Mouse (Mus musculus): ENCODE data around the gene Fh1.

Fh1 gene

DNA sequence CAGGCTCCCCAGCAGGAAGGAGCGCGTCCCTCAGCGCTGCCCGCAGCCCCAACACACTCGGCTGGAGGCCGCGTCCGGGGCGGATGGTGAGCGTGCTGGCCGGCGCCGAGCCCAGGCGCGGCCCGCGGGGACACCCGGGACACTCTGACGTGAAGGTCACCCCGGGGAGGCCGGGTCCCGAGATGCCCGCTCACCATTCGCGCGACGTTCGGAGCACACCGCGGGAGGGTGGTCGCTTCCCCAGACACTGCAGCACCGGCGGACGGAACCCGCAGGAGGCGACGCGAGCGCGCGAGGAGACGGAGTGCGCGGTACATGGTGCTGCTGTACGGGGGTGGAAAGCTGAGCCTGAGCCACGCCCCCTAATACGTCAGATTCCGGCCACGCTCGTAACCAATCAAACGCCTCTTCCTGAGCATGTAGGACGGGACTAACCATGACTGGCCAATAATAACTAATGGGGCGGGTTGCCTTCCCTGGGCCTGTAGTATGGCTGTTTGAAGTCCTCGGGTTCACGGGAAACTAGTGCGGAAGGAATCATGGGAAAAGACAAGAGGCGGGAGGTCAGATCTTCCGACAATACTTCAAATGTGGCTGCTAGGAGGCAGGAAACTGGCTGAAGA is at the start of gene Fh1:
TSS of gene Fh1 (minus strand) at position 379 of the 623 bp plus-strand sequence.
- CTCF ChIA-PET: interaction anchor here (0.6 to 1.4 kb wide), 6 partner anchors 26 to 1088 kb away, joined by 3 to 5 read pairs (median 3); no protein-coding TSS in a partner anchor
- POLR2A ChIA-PET: interaction anchor here in 3 of 4 experiments (0.5 to 2.2 kb wide), 15 partner anchors 9 to 156 kb away, joined by 3 to 13 read pairs (median 4); partner anchors contain the start of genes Chml (in 2 of the 3) and Opn3 (in 2 of the 3)

DNA sequence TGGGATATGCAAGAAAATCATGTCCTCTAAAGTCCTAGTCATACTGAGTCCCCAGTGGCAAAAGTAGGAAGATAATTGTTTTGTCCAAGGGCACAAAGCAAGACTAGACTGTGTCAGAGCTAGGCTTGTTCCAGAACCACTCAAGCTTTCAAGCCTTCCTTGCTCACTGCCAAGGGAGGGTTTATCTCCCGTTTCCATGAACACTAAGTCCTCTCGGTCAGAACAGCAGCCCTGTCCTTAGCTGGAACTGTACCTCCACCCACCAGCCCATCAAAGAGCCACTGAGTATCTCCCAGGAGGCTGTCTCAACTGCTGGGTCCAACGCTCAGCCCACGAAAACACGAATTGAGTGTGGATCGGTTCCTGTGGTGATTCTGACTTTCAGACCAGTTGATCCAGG is 49.7 kb upstream of the Fh1 start:
- ChIA-PET POLR2A (interaction anchor here in 1 of 4 experiments (0.6 kb wide), 1 partner anchor 688 kb away, joined by 3 read pairs; no protein-coding TSS in a partner anchor), CTCF (no interaction called here)

DNA sequence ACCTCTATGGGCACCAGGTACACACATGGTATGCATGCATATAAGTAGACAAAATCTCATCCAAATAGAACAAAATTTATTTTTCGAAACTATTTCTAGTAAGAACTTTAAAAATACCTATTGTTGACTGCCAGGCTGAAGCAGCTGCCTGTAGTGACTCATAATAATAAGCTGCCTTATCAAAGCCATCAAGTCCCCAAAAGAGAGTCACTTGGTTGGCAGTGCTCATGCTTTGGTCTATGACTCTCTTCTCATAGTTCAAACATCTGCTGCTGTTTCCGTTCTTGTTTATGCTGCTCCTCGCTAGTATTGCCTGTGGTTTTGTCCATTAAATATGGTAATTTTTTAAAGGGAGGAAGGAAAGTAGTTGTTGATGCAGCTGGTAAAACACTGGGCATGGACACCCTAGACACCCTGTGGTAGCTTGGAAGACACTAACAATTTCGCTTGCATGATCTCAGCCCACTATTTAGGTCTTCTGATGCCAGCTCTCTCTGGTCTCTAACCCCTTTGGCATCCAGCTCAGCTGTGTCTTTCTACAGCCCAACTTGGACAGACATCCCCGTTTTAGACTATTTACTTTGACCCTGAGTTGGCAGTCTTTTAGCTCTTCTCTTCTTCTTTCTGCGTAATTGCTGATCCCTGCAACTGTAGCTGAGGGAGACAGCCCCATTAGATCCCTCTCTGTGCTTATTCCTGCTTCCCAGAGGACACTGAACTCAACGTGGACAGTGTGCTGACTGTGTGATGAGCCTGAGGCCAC is 48.3 kb upstream of the Fh1 start:
- ChIA-PET CTCF (interaction anchor here in 1 of 4 experiments (0.5 kb wide), 1 partner anchor 1640 kb away, joined by 3 read pairs; no protein-coding TSS in a partner anchor), POLR2A (interaction anchor here in 2 of 4 experiments (0.9 to 1.1 kb wide), 3 partner anchors 19 to 26 kb away, joined by 3 to 4 read pairs (median 4); partner anchors contain the start of genes Chml (in 2 of the 2) and Opn3 (in 2 of the 2))

DNA sequence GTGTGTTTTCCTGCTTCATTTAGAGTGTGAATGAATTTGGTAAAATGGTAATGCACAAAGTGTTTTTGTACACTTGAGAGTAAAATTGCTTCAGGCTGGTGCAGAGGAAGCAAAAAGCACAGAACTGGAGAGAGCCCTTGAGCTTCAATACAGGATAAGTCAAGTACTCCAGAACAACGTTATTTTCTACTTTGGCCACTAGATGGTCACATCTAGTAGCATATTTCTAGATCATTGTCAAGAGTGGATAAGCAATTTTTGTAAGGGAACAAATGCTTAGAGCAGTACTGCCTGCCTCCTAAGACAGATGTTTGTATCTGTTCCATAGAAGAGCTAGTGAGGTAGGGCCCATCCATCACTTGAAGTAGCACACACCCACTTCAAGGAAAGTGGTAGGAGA is 46.2 kb upstream of the Fh1 start:
- CTCF ChIA-PET: interaction anchor here in 2 of 4 experiments (0.5 to 0.7 kb wide), 3 partner anchors 82 to 630 kb away, joined by 3 read pairs; no protein-coding TSS in a partner anchor
- POLR2A ChIA-PET: interaction anchor here in 1 of 4 experiments (1.2 kb wide), 1 partner anchor 21 kb away, joined by 4 read pairs; the partner anchor contains the start of genes Chml and Opn3

DNA sequence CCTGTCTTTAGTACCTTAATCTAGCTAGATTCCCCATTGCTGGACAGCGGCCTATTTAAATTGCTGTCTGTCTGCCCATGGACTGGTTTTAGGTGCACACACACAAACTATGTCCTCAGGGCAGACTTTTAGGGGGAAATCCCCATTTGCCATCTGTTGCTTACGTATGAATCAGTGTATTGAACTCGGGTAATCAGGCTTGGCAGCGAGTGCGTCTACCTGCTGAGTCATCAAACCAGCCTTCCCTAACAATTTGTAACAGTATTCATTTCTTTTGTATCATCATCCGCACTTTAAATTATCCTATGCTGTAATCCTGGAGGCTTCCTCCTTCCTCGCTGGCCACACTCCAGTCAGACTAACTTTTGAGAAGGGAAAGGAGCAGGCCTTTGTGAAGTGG is 44.6 kb upstream of the Fh1 start:
- POLR2A ChIA-PET: interaction anchor here in 1 of 4 experiments (1.3 kb wide), 1 partner anchor 23 kb away, joined by 7 read pairs; the partner anchor contains the start of genes Chml and Opn3
- CTCF ChIA-PET: interaction anchor here in 2 of 4 experiments (0.7 to 1.0 kb wide), 3 partner anchors 28 to 539 kb away, joined by 3 to 5 read pairs (median 3); no protein-coding TSS in a partner anchor

DNA sequence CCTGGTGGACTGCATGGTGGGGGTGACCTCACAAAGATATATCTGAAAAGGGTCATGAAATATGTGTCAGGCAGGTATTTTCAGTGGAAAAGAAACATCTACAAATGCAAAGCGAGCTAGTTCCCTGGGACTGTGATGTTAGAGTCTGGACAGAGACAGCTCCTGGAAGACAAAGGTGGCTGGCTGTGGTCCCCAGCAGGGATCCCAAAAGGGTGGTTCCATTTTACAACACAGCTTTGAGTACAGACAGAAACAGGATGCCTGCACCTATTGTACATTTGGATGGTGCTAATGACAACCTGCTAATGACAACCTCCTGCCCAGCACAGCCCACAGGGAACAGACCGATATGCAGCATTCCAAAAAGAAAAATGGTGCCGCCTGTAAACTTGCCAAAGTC is 44.0 kb upstream of the Fh1 start:
- POLR2A ChIA-PET: interaction anchor here in 2 of 4 experiments (0.5 to 1.3 kb wide), 3 partner anchors 23 to 42 kb away, joined by 3 to 7 read pairs (median 3); partner anchors contain the start of genes Chml (in 1 of the 2) and Opn3 (in 1 of the 2)
- CTCF ChIA-PET: interaction anchor here in 2 of 4 experiments (0.7 to 1.0 kb wide), 4 partner anchors 28 to 539 kb away, joined by 3 to 5 read pairs (median 3); no protein-coding TSS in a partner anchor

DNA sequence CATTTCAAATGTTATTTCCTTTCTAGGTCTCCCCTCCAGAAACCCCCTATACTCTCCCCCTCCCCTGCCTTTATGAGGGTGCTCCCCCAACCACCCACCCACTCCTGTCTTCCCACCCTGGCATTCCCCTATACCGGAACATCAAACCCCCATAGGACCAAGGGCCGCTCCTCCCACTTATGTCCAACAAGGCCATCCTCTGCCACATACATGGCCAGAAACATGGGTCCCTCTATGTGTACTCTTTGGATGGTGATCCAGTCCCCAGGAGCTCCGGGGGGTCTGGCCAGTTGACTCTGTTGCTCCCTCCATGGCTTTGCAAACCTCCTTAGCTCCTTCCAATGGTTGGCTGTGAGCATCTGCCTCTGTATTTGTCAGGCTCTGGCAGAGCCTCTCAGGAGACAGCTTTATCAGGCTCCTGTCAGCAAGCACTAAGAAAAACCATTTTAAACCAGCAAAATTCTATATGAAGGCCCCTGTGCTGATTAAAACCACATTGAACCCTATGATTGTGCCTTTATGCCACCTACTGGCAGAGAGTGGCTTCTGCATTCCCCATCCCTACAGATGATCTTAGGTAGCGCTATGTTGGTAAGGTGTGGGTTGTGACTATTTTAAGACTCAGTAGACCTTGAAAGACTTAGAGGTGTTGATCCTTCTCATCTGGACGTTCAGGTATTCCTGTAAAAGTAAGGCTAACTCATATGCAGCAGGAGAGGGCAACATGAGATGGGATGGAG is 43.4 kb upstream of the Fh1 start:
- ChIA-PET POLR2A (interaction anchor here in 2 of 4 experiments (0.5 to 1.3 kb wide), 3 partner anchors 24 to 41 kb away, joined by 3 to 7 read pairs (median 3); partner anchors contain the start of genes Chml (in 1 of the 2) and Opn3 (in 1 of the 2)), CTCF (interaction anchor here in 1 of 4 experiments (0.7 to 1.0 kb wide), 3 partner anchors 126 to 540 kb away, joined by 3 to 5 read pairs (median 3); no protein-coding TSS in a partner anchor)

DNA sequence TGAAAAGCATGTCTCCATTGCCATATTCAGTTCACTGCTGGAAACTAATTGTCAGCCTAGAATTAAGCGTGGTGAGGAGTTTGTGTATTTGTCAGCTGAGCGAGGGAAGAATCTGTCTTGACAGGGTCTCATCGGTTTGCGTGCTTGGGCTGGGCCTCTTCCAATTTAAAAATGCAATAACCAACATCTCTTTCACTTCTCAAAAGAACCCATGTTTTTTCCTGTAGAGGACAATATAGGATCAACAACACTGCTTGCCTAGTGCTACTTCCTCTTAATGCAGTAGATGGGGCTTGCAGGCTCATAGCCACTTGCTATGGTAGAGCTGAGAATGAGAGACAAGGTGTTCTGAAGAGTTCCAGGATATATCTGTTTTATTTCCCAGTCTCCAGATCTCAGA is 34.5 kb upstream of the Fh1 start:
- POLR2A ChIA-PET: no interaction called here

DNA sequence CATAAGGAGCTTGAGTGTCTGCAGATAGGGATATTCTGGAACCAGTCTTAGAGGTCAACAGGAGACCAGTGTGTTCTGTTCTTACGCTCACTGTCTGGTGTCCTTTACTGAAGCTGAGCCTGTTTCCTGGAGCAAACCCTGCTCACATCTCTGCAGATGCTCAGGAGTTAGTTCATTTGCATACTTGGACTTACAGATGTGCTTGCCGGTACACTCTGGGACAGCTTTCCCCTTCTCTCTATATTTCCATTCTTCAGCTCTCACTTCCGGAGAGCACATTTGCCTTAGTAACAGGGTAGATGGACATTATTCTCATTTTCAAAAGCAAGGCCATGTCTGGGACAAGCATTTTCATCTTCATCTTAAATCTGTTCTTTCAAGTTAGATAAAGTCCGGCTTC is 23.2 kb upstream of the Fh1 start:
- ChIA-PET CTCF (interaction anchor here in 1 of 4 experiments (0.9 kb wide), 1 partner anchor 330 kb away, joined by 3 read pairs; no protein-coding TSS in a partner anchor), POLR2A (no interaction called here)

More for the DNA sequence above, 34.5 kb upstream of the Fh1 start:
- CTCF ChIA-PET: no interaction called here

DNA sequence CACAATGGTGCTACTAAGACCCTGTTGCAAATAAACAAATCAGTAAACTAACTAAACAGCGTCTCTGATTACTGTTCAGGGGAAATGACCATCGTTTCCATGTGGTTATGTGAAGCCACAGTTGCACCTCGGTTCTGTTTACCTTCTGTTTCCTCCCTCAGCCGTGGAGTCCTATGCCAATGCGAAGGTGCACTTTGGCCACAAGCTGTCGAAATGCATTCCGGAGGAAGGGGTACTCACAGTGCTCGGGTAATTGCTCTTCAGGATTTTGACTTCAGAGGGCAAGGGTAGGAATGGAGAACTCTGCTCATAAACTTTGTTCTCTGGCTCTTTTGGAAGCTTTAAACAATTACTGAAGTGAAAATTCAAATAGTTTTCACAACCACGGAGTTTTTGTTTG is 21.5 kb upstream of the Fh1 start:
- ChIA-PET CTCF (no interaction called here), POLR2A (interaction anchor here in 1 of 4 experiments (0.9 kb wide), 1 partner anchor 22 kb away, joined by 3 read pairs; the partner anchor contains the start of gene Fh1)

DNA sequence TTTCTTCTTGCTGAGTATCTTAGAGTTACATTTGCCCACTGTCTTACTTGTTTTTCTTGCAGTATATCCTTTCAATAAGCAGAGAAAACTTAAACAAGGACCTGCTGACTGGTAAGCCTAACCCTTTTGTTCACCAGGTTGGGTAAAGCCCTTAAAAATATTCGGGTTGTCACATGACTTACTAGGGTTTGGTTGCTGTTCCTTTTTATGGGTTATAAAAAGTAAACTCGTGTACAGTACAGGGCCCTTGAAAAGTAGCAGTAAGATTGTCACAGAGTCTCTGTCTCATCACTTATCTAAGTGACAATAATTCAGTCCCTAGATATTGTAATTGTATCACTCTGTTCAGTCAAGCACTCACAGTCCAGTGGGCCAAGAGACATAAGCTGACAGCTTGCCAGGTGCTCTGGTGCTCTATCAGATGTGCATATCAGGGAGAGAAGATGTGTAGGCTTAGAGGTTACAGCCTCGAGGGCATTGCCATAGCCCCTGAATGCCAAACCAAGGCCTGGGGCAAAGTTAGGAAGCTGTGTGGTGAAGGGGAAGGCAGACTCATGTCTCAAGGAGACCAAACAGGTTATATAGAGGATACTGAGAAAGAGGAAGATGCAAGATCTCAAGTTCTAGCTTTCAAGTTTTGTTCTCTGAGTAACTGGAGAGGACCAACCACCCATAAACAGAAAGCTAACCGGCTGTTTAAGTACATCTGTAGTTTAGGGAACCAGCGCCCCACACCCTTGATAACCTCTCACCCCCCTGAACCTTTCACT is 18.2 kb upstream of the Fh1 start:
- ChIA-PET POLR2A (no interaction called here), CTCF (no interaction called here)

DNA sequence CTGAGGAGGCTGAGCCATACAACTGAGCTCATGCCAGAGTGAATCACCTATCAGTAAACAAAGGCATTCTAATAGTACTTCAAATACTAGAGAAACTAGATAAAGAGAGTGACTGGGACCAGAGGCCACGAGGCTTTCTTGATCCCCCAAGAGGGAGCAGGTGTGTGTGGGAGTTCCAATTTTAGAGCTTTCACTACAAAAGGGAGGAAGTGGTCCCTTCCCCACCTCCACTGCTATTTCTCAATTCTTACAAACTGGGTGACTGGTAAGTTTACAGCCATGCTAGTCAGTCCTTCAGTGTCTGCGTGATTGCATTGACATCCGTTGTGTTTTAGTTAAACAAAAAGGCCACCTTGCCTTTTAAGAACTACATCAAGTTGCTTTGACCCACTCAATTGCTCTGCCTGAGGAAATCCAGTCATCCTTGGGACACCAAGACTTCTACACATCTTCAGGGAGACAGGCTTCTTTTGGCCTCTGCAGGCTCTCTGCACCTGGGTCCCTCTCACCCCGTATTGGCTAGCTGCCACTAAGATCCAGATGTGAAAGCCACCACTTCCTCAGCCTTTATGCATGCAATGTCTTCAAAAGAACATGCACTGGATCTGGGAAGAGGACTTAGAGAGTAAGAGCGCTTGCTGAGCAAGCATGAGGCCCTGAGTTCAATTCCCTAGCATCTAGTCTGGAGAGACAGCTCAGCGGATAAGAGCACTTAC is 15.2 kb upstream of the Fh1 start:
- ChIA-PET CTCF (interaction anchor here in 1 of 4 experiments (0.6 kb wide), 1 partner anchor 424 kb away, joined by 4 read pairs; no protein-coding TSS in a partner anchor), POLR2A (interaction anchor here in 1 of 4 experiments (1.6 kb wide), 1 partner anchor 10 kb away, joined by 4 read pairs; no protein-coding TSS in a partner anchor)

DNA sequence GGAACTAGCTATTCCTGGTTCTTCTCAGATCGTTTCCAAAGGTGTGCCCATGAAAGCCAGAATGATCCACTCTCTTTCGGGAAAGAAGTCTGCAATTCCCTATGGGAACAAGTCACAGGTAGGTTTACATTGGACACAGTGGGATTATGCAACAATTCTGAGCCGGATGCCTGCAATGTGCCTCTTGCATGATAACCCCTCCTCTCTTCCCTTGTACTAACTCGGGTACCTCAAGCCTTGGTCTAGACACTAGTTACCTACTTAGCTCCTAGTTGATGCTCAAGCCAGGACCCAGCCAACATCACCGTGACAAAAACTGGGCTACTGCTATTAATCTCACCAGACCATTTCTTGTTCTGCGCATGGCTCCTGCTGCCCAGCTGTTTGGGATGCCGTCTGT is 13.6 kb upstream of the Fh1 start:
- CTCF ChIA-PET: interaction anchor here in 1 of 4 experiments (0.6 kb wide), 1 partner anchor 187 kb away, joined by 3 read pairs; no protein-coding TSS in a partner anchor
- POLR2A ChIA-PET: interaction anchor here in 1 of 4 experiments (1.6 kb wide), 1 partner anchor 9 kb away, joined by 4 read pairs; no protein-coding TSS in a partner anchor

DNA sequence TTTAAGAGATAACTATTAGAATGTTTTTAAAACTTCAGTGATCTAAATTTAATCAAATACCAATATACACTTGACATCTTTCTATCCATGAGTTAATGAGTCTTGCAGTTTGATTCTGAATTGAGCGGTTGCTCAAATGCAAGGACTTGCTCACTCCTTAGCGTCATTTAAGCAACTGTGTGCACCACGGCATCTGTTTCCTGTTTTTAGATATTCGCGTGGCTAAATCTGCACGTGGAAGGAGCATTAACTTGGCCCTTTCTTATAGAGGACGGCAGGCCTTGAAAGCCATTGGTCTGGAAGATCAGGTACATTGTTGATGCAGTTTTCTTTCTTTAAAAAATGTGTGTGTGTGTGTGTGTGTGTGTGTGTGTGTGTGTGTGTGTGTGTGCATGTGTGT is 12.2 kb upstream of the Fh1 start:
- CTCF ChIA-PET: no interaction called here
- POLR2A ChIA-PET: no interaction called here

DNA sequence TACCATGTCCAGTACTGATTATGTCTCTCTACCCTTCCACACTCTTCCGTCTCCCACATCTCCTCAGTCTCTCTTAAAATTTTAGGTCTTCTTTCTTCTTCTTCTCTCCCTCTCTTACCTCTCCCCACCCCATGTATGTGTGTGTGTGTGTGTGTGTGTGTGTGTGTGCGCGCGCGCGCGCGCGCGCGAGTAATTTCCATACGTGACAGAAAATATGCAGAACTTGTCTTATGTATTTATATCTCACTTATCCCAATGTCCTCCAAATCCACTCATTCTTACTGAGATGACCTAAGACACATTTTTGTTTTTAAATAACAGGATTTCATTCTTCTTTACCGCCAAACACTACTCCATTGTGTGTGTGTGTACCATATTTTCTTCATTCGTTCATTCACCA is 7.0 kb upstream of the Fh1 start:
- ChIA-PET CTCF (no interaction called here), POLR2A (interaction anchor here in 1 of 4 experiments (0.5 kb wide), 1 partner anchor 1054 kb away, joined by 4 read pairs; no protein-coding TSS in a partner anchor)

DNA sequence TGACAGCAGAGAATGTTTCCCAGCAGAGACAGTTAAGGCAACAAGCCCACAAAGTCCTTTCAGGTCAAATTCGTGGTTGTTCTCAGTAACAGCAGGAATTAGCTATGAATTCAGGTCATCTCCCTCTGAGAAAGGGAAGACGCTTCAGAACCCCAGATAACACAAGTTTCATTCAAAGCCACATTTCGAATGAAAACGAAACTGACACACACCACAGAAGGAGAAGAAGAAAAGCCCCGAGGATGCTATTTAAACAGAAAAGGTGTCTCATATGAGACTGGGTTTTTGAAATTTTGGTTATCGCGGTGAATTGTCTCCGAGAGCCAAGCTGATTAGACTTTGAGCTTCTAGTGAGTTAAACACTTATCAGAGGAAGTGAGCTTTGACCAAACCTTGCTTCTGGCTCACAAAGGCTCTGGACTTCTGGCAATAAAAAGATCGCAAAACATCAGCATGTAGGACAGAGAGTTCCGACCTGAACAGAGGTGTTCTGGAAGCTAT is 6.3 kb upstream of the Fh1 start:
- POLR2A ChIA-PET: no interaction called here

DNA sequence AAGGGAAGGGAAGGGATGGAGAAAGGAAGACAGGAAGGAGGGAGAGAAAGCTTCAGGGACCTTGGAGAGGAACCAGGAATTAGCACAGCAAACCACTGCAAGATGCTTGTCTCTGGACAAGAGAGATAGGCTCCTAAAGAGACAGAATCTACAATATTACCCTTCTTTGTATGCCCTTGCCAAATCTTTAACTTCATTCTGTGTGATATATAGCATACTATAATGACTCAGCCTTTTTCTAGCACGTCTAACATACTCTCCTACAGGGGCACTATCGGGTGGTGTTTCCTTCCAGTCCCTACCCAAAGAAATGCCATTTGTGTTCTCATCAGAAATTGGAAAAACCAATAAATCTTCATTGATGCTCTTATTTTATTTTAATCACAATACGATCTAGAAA is 5.6 kb upstream of the Fh1 start:
- ChIA-PET CTCF (no interaction called here), POLR2A (interaction anchor here in 1 of 4 experiments (0.9 kb wide), 1 partner anchor 9 kb away, joined by 4 read pairs; no protein-coding TSS in a partner anchor)

More for the DNA sequence above, 6.3 kb upstream of the Fh1 start:
- CTCF ChIA-PET: interaction anchor here in 1 of 4 experiments (0.6 kb wide), 1 partner anchor 68 kb away, joined by 10 read pairs; no protein-coding TSS in a partner anchor
